In genomic region chr1:162083886-162084478, GRCm38 (mm10) we compare ENCODE assay signal across 14 mouse cellular contexts.
DNase-seq lines count a peak whose midpoint lies in the region; ATAC-seq and TF ChIP-seq lines count a peak whose summit lies in the region.
"Had no signal": no experiment of that assay in that cellular context is flagged by ENCODE, and none has a peak within 500 bp of the region (broad histone marks: within the 10 kb centered on the region; RNA-seq: fewer than 3 reads in every experiment).

No protein-coding gene starts in this region.

- H3K4me3 ChIP-seq in heart, embryonic 11.5 days (ENCODE audit: low read depth, low read length), result no peak overlapping the region
- H3K4me3 ChIP-seq in left cerebral cortex, adult 2 months, result no peak overlapping the region
- no peak overlapping the region for H3K4me3 ChIP-seq in embryonic facial prominence, embryonic 12.5 days
- H3K4me3 ChIP-seq: liver, embryonic 15.5 days had no signal

- TF ChIP-seq CTCF in left cerebral cortex, adult 2 months (IDR thresholded peaks at IDR 0.05), result no peak

- H3K4me2 ChIP-seq in heart, embryonic 11.5 days, result no peak overlapping the region
- H3K4me2 ChIP-seq in embryonic facial prominence, embryonic 12.5 days (replicated peaks), result no peak overlapping the region
- H3K4me2 ChIP-seq: liver, embryonic 15.5 days had no signal

- WGBS in heart, embryonic 11.5 days (ENCODE audit: insufficient replicate concordance), result 37% methylated on average over 9 of the region's 9 CpGs
- 37% methylated on average over 9 of the region's 9 CpGs for WGBS in embryonic facial prominence, embryonic 12.5 days

- no peaks in the 10 kb centered on the region for H3K27me3 ChIP-seq in heart, embryonic 11.5 days (ENCODE audit: control insufficient read depth, insufficient read depth, low read length)
- no peaks in the 10 kb centered on the region for H3K27me3 ChIP-seq in embryonic facial prominence, embryonic 12.5 days
- H3K27me3 ChIP-seq: liver, embryonic 15.5 days had no signal

- ATAC-seq in heart, embryonic 11.5 days (replicated peaks; ENCODE audit: insufficient number of reproducible peaks, low FRiP score, low TSS enrichment), result no peak
- ATAC-seq in embryonic facial prominence, embryonic 12.5 days (ENCODE audit: insufficient number of reproducible peaks, insufficient read depth, low FRiP score, low TSS enrichment), result no peak
- ATAC-seq: hindbrain, embryonic 16.5 days had no signal

- intact Hi-C loops in heart, postnatal 25 days (cut with DNase I), result no loop called here
- intact Hi-C loops in left cerebral cortex, adult 2 months (cut with DNase I), result no loop called here

- H3K27ac ChIP-seq in heart, embryonic 11.5 days (ENCODE audit: low read depth, low read length), result peak overlapping the region; percentile 76
- peak overlapping the region; percentile 3; the same call in 1 of the 2 replicates for H3K27ac ChIP-seq in left cerebral cortex, adult 2 months
- H3K27ac ChIP-seq in embryonic facial prominence, embryonic 12.5 days, result peak overlapping the region; percentile 84
- H3K27ac ChIP-seq: liver, embryonic 15.5 days had no signal

- no peak overlapping the region for H3K9ac ChIP-seq in heart, embryonic 11.5 days (ENCODE audit: low read depth, low read length)
- no peak overlapping the region for H3K9ac ChIP-seq in embryonic facial prominence, embryonic 12.5 days
- H3K9ac ChIP-seq: liver, embryonic 15.5 days had no signal

- H3K36me3 ChIP-seq in heart, embryonic 11.5 days (ENCODE audit: control insufficient read depth, insufficient read depth, low read length), result no peaks in the 10 kb centered on the region
- no peaks in the 10 kb centered on the region for H3K36me3 ChIP-seq in embryonic facial prominence, embryonic 12.5 days
- H3K36me3 ChIP-seq: liver, embryonic 15.5 days had no signal

- H3K9me3 ChIP-seq in heart, embryonic 11.5 days (replicated peaks; ENCODE audit: control insufficient read depth, low read length), result no peaks in the 10 kb centered on the region
- no peaks in the 10 kb centered on the region for H3K9me3 ChIP-seq in embryonic facial prominence, embryonic 12.5 days
- H3K9me3 ChIP-seq: liver, embryonic 15.5 days had no signal

- DNase-seq in heart, postnatal 25 days (ENCODE audit: low spot score), result no peak
- no peak for DNase-seq in left cerebral cortex, adult 2 months (ENCODE audit: extremely low spot score in 1 of 2, low spot score in 2 of 2)
- DNase-seq in left cerebral cortex, adult 18-20 months (ENCODE audit: low spot score in 2 of 2), result no peak
- peak; percentile 35 to 73 for DNase-seq in lung, postnatal 4 days
- DNase-seq in adrenal gland, postnatal 10 days, result no peak
- no peak for DNase-seq in thymus, adult 18-20 months
- DNase-seq: B cell, adult 2 months; cerebellum, postnatal 25 days; gastrocnemius, postnatal 10 days; right cerebral cortex, postnatal 25 days had no signal

- peaks cover 4% of the 10 kb centered on the region; the same call in 1 of the 2 replicates for H3K4me1 ChIP-seq in heart, embryonic 11.5 days (ENCODE audit: control insufficient read depth, insufficient read depth, low read length)
- peaks cover 9% of the 10 kb centered on the region for H3K4me1 ChIP-seq in embryonic facial prominence, embryonic 12.5 days
- H3K4me1 ChIP-seq: liver, embryonic 15.5 days had no signal

Comparison
In these comparisons a context has a peak if more than half of its experiments do, and no peak if none do; other contexts are left out.
1. H3K27ac ChIP-seq: peak in every context shown above with its lines; median percentile 84 in embryonic facial prominence, embryonic 12.5 days; 76 in heart, embryonic 11.5 days; 3 in left cerebral cortex, adult 2 months.
2. DNase-seq: peak in lung, postnatal 4 days (2 of 2); none in heart, postnatal 25 days (single experiment), left cerebral cortex, adult 2 months (0 of 2), left cerebral cortex, adult 18-20 months (0 of 2), adrenal gland, postnatal 10 days (single experiment) and thymus, adult 18-20 months (0 of 2).